Mouse (Mus musculus) testis, adult 2 months (tissue): Measurements from ENCODE around the gene Susd3.

Experiments used
- CTCF ChIP-seq: fragments of 200-500 bp; IDR thresholded peaks from 2 replicates; pipeline ENCODE4 v1.5.1; 2012; ENCODE audit warnings: low read depth, mild to moderate bottlenecking, inconsistent platforms, low read length, moderate library complexity; ENCODE audit not compliant: control insufficient read depth, insufficient read depth, insufficient replicate concordance
- POLR2A ChIP-seq: fragments of 200-500 bp; IDR thresholded peaks from 2 replicates; pipeline ENCODE4 v1.6.1; 2012; ENCODE audit warnings: low read depth, mild to moderate bottlenecking, inconsistent platforms, low read length, moderate library complexity; ENCODE audit not compliant: control insufficient read depth

GRCm38 (mm10) chr13:49220912-49221311 is 27.6 kb downstream of the Susd3 start:
- TF ChIP-seq POLR2A: no peak
- no peak for TF ChIP-seq CTCF
